Mouse (Mus musculus): ENCODE results near the gene A230072I06Rik. TPM values are rescaled to one million over a fixed set of nuclear protein-coding genes. Genes with fewer than 3 reads are reported as not detected.

Gene A230072I06Rik
- total RNA-seq (2014; fragmentation: Nextera tagmentation) (not detected in 2 replicates), total RNA-seq (2017) (not detected in 2 replicates)

GRCm38 (mm10) chr8:12278663-12279312, at the start of gene A230072I06Rik:
Gene A230072I06Rik (plus strand): TSS chr8:12278819.
- ATAC-seq (replicated peaks; ENCODE audit: poor library complexity, severe bottlenecking) = no peak

GRCm38 (mm10) chr8:12234039-12234438, 44.6 kb upstream of the A230072I06Rik start:
- ATAC-seq (replicated peaks; ENCODE audit: poor library complexity, severe bottlenecking) = no peak

GRCm38 (mm10) chr8:12238775-12239174, 39.8 kb upstream of the A230072I06Rik start:
- ATAC-seq (replicated peaks; ENCODE audit: poor library complexity, severe bottlenecking) = no peak

- no peak for ATAC-seq (replicated peaks; ENCODE audit: poor library complexity, severe bottlenecking)
These were observed 38.5 kb upstream of the A230072I06Rik start for GRCm38 (mm10) chr8:12240143-12240542.

GRCm38 (mm10) chr8:12243746-12244145, 34.9 kb upstream of the A230072I06Rik start:
- ATAC-seq (replicated peaks; ENCODE audit: poor library complexity, severe bottlenecking) = no peak

- ATAC-seq (replicated peaks; ENCODE audit: poor library complexity, severe bottlenecking) = no peak
These were observed 18.7 kb upstream of the A230072I06Rik start for GRCm38 (mm10) chr8:12259890-12260289.

GRCm38 (mm10) chr8:12260476-12261029, 18.1 kb upstream of the A230072I06Rik start:
- no peak for ATAC-seq (replicated peaks; ENCODE audit: poor library complexity, severe bottlenecking)

GRCm38 (mm10) chr8:12261556-12261955, 17.1 kb upstream of the A230072I06Rik start:
- ATAC-seq (replicated peaks; ENCODE audit: poor library complexity, severe bottlenecking) = no peak

- ATAC-seq (replicated peaks; ENCODE audit: poor library complexity, severe bottlenecking) = no peak
These were observed 13.6 kb upstream of the A230072I06Rik start for GRCm38 (mm10) chr8:12264996-12265395.

GRCm38 (mm10) chr8:12267863-12268262, 10.8 kb upstream of the A230072I06Rik start:
- ATAC-seq (replicated peaks; ENCODE audit: poor library complexity, severe bottlenecking) = no peak

GRCm38 (mm10) chr8:12268306-12268829, 10.3 kb upstream of the A230072I06Rik start:
- no peak for ATAC-seq (replicated peaks; ENCODE audit: poor library complexity, severe bottlenecking)

- ATAC-seq (replicated peaks; ENCODE audit: poor library complexity, severe bottlenecking) = peak; percentile 86
These were observed 1.0 kb downstream of the A230072I06Rik start for GRCm38 (mm10) chr8:12279482-12280192.

GRCm38 (mm10) chr8:12282128-12282527, 3.5 kb downstream of the A230072I06Rik start:
- no peak for ATAC-seq (replicated peaks; ENCODE audit: poor library complexity, severe bottlenecking)

- no peak for ATAC-seq (replicated peaks; ENCODE audit: poor library complexity, severe bottlenecking)
These were observed 11.9 kb downstream of the A230072I06Rik start for GRCm38 (mm10) chr8:12290551-12290950.

GRCm38 (mm10) chr8:12298326-12298950, 19.8 kb downstream of the A230072I06Rik start:
- no peak for ATAC-seq (replicated peaks; ENCODE audit: poor library complexity, severe bottlenecking)

GRCm38 (mm10) chr8:12301998-12302397, 23.4 kb downstream of the A230072I06Rik start:
- ATAC-seq (replicated peaks; ENCODE audit: poor library complexity, severe bottlenecking) = no peak

GRCm38 (mm10) chr8:12312975-12313734, 34.5 kb downstream of the A230072I06Rik start:
- no peak for ATAC-seq (replicated peaks; ENCODE audit: poor library complexity, severe bottlenecking)

- ATAC-seq (replicated peaks; ENCODE audit: poor library complexity, severe bottlenecking) = no peak
These were observed 35.6 kb downstream of the A230072I06Rik start for GRCm38 (mm10) chr8:12314258-12314657.

GRCm38 (mm10) chr8:12315177-12315576, 36.6 kb downstream of the A230072I06Rik start:
- no peak for ATAC-seq (replicated peaks; ENCODE audit: poor library complexity, severe bottlenecking)

Data from granulocyte monocyte progenitor cell, adult 5-6 weeks (primary cell).